Mouse (Mus musculus): ENCODE measurements at regions not wholly inside any gene's neighbourhood (a gene's known extent, or its start where the extent isn't known, plus 50 kb on each side); places are given as distances from the start of the nearest gene placed in this dataset.

DNA sequence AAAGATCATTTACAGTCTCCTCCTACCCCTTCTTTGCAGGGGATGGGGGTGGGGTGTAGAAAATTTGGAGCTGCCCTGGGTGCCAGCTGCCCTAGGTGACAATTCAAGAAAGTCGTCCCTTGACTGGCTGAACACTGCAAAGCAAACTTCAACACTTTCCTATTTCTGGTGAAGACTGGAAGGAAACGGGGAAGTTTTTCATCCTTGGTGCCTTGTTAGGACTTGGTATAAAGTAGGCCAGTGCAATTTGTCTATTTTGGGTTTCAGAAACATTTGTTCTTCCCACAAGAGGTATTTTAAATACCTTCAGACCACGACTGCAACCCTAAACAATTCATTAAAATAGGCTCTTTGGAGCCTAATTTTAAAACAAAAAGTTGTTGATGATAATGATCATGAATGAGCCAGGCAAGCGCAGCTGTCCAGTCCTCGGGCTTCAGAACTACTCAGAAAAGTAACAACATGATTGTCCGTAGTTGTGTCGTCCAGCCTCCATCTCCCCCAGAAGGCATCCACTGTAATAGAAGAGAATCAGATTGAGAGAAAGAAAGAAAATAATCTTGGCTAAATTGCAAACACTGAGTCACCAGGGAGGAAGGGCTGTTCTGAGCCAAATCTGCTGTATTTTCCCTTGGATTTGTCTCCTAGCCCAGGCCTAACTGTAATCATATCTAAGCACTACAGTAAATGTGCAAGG lies 194.2 kb downstream of the Mex3b start:
- no peak for TF ChIP-seq POLR2A (IDR thresholded peaks at IDR 0.05; ENCODE audit: extremely low read depth, insufficient read depth, low read length)
- no peak for TF ChIP-seq CTCF (IDR thresholded peaks at IDR 0.05; ENCODE audit: low read depth, low read length)

All from liver, adult 2 months (tissue).